In genomic region chr15:77828242-77828641, GRCm38 (mm10) we compare ENCODE assay signal across 12 mouse cellular contexts. TPM values are rescaled to one million over a fixed set of nuclear protein-coding genes. Genes with fewer than 3 reads are reported as not detected.
DNase-seq lines count a peak whose midpoint lies in the region; ATAC-seq lines count a peak whose summit lies in the region.
"Had no signal": no experiment of that assay in that cellular context is flagged by ENCODE, and none has a peak within 500 bp of the region (broad histone marks: within the 10 kb centered on the region; RNA-seq: fewer than 3 reads in every experiment).

No protein-coding gene starts in this region.

- H3K9ac ChIP-seq in heart, embryonic 13.5 days = peak overlapping the region; percentile 64
- H3K9ac ChIP-seq in liver, embryonic 11.5 days (ENCODE audit: low read depth, low read length) = peak overlapping the region; percentile 25; the same call in 1 of the 2 replicates
- no peak overlapping the region for H3K9ac ChIP-seq in embryonic facial prominence, embryonic 11.5 days (replicated peaks; ENCODE audit: low read length)
- H3K9ac ChIP-seq in liver, embryonic 13.5 days = 0 out of 2 replicates have a peak overlapping the region, but pooled peaks have one; percentile 10
- H3K9ac ChIP-seq: neural tube, embryonic 12.5 days had no signal

- ATAC-seq in heart, embryonic 13.5 days (ENCODE audit: extremely low read depth, insufficient number of reproducible peaks, low FRiP score, low TSS enrichment) = no peak
- ATAC-seq in liver, embryonic 11.5 days (replicated peaks; ENCODE audit: low FRiP score) = no peak
- no peak for ATAC-seq in embryonic facial prominence, embryonic 11.5 days (replicated peaks; ENCODE audit: insufficient number of reproducible peaks, low FRiP score, low TSS enrichment, low read depth)
- ATAC-seq in liver, embryonic 13.5 days (ENCODE audit: low read depth) = no peak
- ATAC-seq: activated CD4-positive, CD25-positive, alpha-beta regulatory T cell, adult 4 months; hindbrain, postnatal 0 days had no signal

- peaks cover 43% of the 10 kb centered on the region for H3K36me3 ChIP-seq in heart, embryonic 13.5 days
- H3K36me3 ChIP-seq in liver, embryonic 11.5 days (ENCODE audit: control insufficient read depth, insufficient read depth, low read length) = peaks cover 6% of the 10 kb centered on the region; the same call in 1 of the 2 replicates
- H3K36me3 ChIP-seq in embryonic facial prominence, embryonic 11.5 days (replicated peaks; ENCODE audit: control insufficient read depth, insufficient read depth, low read depth, low read length) = no peaks in the 10 kb centered on the region
- peaks cover 41% of the 10 kb centered on the region for H3K36me3 ChIP-seq in liver, embryonic 13.5 days
- H3K36me3 ChIP-seq: neural tube, embryonic 12.5 days had no signal

- H3K9me3 ChIP-seq in heart, embryonic 13.5 days = no peaks in the 10 kb centered on the region
- no peaks in the 10 kb centered on the region for H3K9me3 ChIP-seq in liver, embryonic 11.5 days (ENCODE audit: control insufficient read depth, low read length)
- H3K9me3 ChIP-seq in embryonic facial prominence, embryonic 11.5 days (replicated peaks; ENCODE audit: control insufficient read depth, low read length) = no peaks in the 10 kb centered on the region
- H3K9me3 ChIP-seq in liver, embryonic 13.5 days (replicated peaks) = no peaks in the 10 kb centered on the region
- H3K9me3 ChIP-seq: neural tube, embryonic 12.5 days had no signal

- intact Hi-C loops in heart, postnatal 10 days (cut with DNase I) = no loop called here

- H3K4me2 ChIP-seq in heart, embryonic 13.5 days = peak overlapping the region; percentile 4
- no peak overlapping the region for H3K4me2 ChIP-seq in liver, embryonic 11.5 days
- H3K4me2 ChIP-seq in embryonic facial prominence, embryonic 11.5 days (ENCODE audit: low read depth, low read length) = no peak overlapping the region
- no peak overlapping the region for H3K4me2 ChIP-seq in liver, embryonic 13.5 days
- H3K4me2 ChIP-seq: neural tube, embryonic 12.5 days had no signal

- no peak overlapping the region for H3K4me3 ChIP-seq in heart, embryonic 13.5 days
- H3K4me3 ChIP-seq in liver, embryonic 11.5 days (ENCODE audit: low read depth, low read length) = no peak overlapping the region
- H3K4me3 ChIP-seq in embryonic facial prominence, embryonic 11.5 days (ENCODE audit: low read depth, low read length) = no peak overlapping the region
- H3K4me3 ChIP-seq in liver, embryonic 13.5 days (replicated peaks) = no peak overlapping the region
- H3K4me3 ChIP-seq: neural tube, embryonic 12.5 days had no signal

- DNase-seq in heart, postnatal 10 days = no peak
- DNase-seq in liver, embryonic 11.5 days (ENCODE audit: low spot score) = no peak
- DNase-seq in liver = no peak
- no peak for DNase-seq in embryonic facial prominence, embryonic 11.5 days (ENCODE audit: low spot score)
- no peak for DNase-seq in liver, embryonic 13.5 days
- DNase-seq in urinary bladder, postnatal 14 days (ENCODE audit: low spot score) = no peak
- no peak for DNase-seq in thymus, postnatal 14 days
- DNase-seq: layer of hippocampus, postnatal 36 days had no signal

- 84% methylated on average over 10 of the region's 12 CpGs for WGBS in heart, embryonic 13.5 days
- WGBS in liver, embryonic 11.5 days = 90% methylated on average over 12 of the region's 12 CpGs
- WGBS in embryonic facial prominence, embryonic 11.5 days = 87% methylated on average over 12 of the region's 12 CpGs
- 91% methylated on average over 12 of the region's 12 CpGs for WGBS in liver, embryonic 13.5 days (ENCODE audit: insufficient replicate concordance)

- H3K4me1 ChIP-seq in heart, embryonic 13.5 days = peaks cover 91% of the 10 kb centered on the region
- peaks cover 69% of the 10 kb centered on the region for H3K4me1 ChIP-seq in liver, embryonic 11.5 days (replicated peaks; ENCODE audit: control insufficient read depth, insufficient read depth, low read length)
- peaks cover 9% of the 10 kb centered on the region for H3K4me1 ChIP-seq in embryonic facial prominence, embryonic 11.5 days (ENCODE audit: control insufficient read depth, insufficient read depth, low read length)
- peaks cover 95% of the 10 kb centered on the region for H3K4me1 ChIP-seq in liver, embryonic 13.5 days (replicated peaks)

- H3K27me3 ChIP-seq in heart, embryonic 13.5 days (replicated peaks) = no peaks in the 10 kb centered on the region
- no peaks in the 10 kb centered on the region for H3K27me3 ChIP-seq in liver, embryonic 11.5 days (replicated peaks; ENCODE audit: control insufficient read depth, insufficient read depth, low read length)
- H3K27me3 ChIP-seq in embryonic facial prominence, embryonic 11.5 days (ENCODE audit: control insufficient read depth, insufficient read depth, low read length) = no peaks in the 10 kb centered on the region
- no peaks in the 10 kb centered on the region for H3K27me3 ChIP-seq in liver, embryonic 13.5 days
- H3K27me3 ChIP-seq: neural tube, embryonic 12.5 days had no signal

- H3K27ac ChIP-seq in heart, embryonic 13.5 days (replicated peaks) = peak overlapping the region; percentile 74
- no peak overlapping the region for H3K27ac ChIP-seq in liver, embryonic 11.5 days (ENCODE audit: low read depth, low read length)
- H3K27ac ChIP-seq in embryonic facial prominence, embryonic 11.5 days (replicated peaks; ENCODE audit: low read depth, low read length) = peak overlapping the region; percentile 72
- peak overlapping the region; percentile 45; the same call in 1 of the 2 replicates for H3K27ac ChIP-seq in liver, embryonic 13.5 days
- H3K27ac ChIP-seq: neural tube, embryonic 12.5 days had no signal

RNA-seq across cellular contexts. Expression of gene Myh9, which starts 13.7 kb away (rescaled TPM):
- polyA plus RNA-seq in heart, embryonic 13.5 days (2015; fragmentation: Nextera tagmentation; extraction: Ambion mirVana) = 24.8 and 25.0 TPM in 2 replicates
- 100 to 1,000 TPM; 206 to 221 TPM for total RNA-seq in heart, postnatal 10 days (2021)
- polyA plus RNA-seq in liver, embryonic 11.5 days (2014; fragmentation: Nextera tagmentation; extraction: Ambion mirVana) = 49.8 and 53.0 TPM in 2 replicates
- polyA plus RNA-seq in embryonic facial prominence, embryonic 11.5 days (2014; fragmentation: Nextera tagmentation; extraction: Ambion mirVana) = 23.4 and 25.1 TPM in 2 replicates
- 18.3 and 22.2 TPM in 2 replicates for polyA plus RNA-seq in liver, embryonic 13.5 days (2015; fragmentation: Nextera tagmentation; extraction: Ambion mirVana)
